Mouse (Mus musculus) midbrain, embryonic 15.5 days (tissue): ENCODE results near the gene Ccdc63. TPM values are rescaled to one million over a fixed set of nuclear protein-coding genes. Genes with fewer than 3 reads are reported as not detected.
"Not testable (repeated sequence)": the region's sequence is repeated elsewhere in the genome, so short reads cannot be mapped to it uniquely, and the experiment has no call there.

ENCODE experiments used
- ATAC-seq: fragments of 200-750 bp; cut with Nextera tagmentation; replicated peaks from 2 replicates; pipeline ENCODE4 v1.8.0; 2017; ENCODE audit warnings: moderate TSS enrichment
- H3K27ac ChIP-seq: fragments of 300-500 bp; sonication (generic); 2 replicates; pipeline ENCODE4 v1.5.1; 2015; ENCODE audit warnings: mild to moderate bottlenecking, inconsistent platforms
- H3K27me3 ChIP-seq: fragments of 300-500 bp; sonication (generic); replicated peaks from 2 replicates; pipeline ENCODE4 v1.6.1; 2015; ENCODE audit warnings: inconsistent platforms
- H3K36me3 ChIP-seq: fragments of 300-500 bp; sonication (generic); replicated peaks from 2 replicates; pipeline ENCODE4 v1.6.1; 2015; ENCODE audit warnings: inconsistent platforms
- H3K4me1 ChIP-seq: fragments of 300-500 bp; sonication (generic); 2 replicates; pipeline ENCODE4 v1.6.1; 2015; ENCODE audit warnings: inconsistent platforms
- H3K4me2 ChIP-seq: fragments of 300-500 bp; sonication (generic); 2 replicates; pipeline ENCODE4 v1.6.1; 2015; ENCODE audit warnings: inconsistent platforms, mild to moderate bottlenecking, moderate library complexity
- H3K4me3 ChIP-seq: fragments of 300-500 bp; sonication (generic); 2 replicates; pipeline ENCODE4 v1.5.1; 2015; ENCODE audit warnings: mild to moderate bottlenecking, inconsistent platforms
- H3K9ac ChIP-seq: fragments of 300-500 bp; sonication (generic); 2 replicates; pipeline ENCODE4 v1.6.1; 2015; ENCODE audit warnings: mild to moderate bottlenecking, inconsistent platforms
- H3K9me3 ChIP-seq: fragments of 300-500 bp; sonication (generic); 2 replicates; pipeline ENCODE4 v1.6.1; 2016; ENCODE audit warnings: inconsistent platforms
- WGBS: fragments of 180-500 bp; shearing (Covaris S2); methylation state at CpG from one replicate; pipeline ENCODE4 v1.1.7; 2015; ENCODE audit warnings: mixed read lengths; 5-methylcytosine and 5-hydroxymethylcytosine counted together
- polyA plus RNA-seq: library from polyadenylated mRNA; unstranded; fragments of >200 nt; fragmentation: Nextera tagmentation; extraction: Ambion mirVana; gene quantifications from 2 replicates; pipeline ENCODE4 v1.2.1, GENCODE M21; 2015

Gene Ccdc63
- polyA plus RNA-seq, 1 experiment from 2014 or later = not detected

DNA sequence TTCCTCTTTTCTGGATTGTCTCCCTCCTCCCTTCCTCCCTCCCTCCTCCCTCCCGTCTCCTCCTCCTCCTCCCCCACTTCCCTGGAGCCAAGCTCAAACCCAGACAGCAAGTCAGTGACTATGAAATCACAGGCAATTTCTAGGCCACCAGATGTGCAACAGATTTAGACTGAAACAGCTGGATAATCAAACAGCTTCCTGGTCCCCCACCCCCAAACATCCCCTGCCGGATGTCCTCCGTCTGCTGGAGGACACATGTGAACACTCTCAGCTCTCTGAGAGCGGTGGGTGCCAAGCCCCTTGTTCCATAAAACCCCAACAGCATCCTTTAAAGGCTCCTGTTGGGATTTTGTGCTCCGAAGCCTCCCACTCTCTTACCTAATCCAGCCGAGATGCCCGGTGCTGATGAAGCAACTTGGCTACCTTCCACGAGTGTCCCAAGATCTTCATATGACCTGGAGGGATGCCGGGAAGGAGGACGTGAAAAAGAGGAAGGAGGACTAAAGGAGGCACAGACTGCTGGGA is 5.5 kb upstream of the Ccdc63 start:
- 55% methylated on average over 10 of the region's 10 CpGs for WGBS
- Histone ChIP-seq H3K9ac (no peak overlapping the region), H3K27me3 (no peaks in the 10 kb centered on the region), H3K4me1 (no peaks in the 10 kb centered on the region), H3K9me3 (no peaks in the 10 kb centered on the region), H3K4me3 (no peak overlapping the region), H3K4me2 (no peak overlapping the region), H3K27ac (peak overlapping the region; percentile 42; the same call in 1 of the 2 replicates), H3K36me3 (no peaks in the 10 kb centered on the region)
- no peak for ATAC-seq

- Histone ChIP-seq H3K4me2 (no peak overlapping the region), H3K27ac (peak overlapping the region; percentile 34; the same call in 1 of the 2 replicates), H3K9me3 (no peaks in the 10 kb centered on the region), H3K4me1 (no peaks in the 10 kb centered on the region), H3K4me3 (no peak overlapping the region), H3K36me3 (no peaks in the 10 kb centered on the region), H3K27me3 (no peaks in the 10 kb centered on the region), H3K9ac (no peak overlapping the region)
- 69% methylated on average over 15 of the region's 15 CpGs for WGBS
- ATAC-seq = no peak
Measured at GRCm38 (mm10) chr5:122145381-122146055, 4.9 kb upstream of the Ccdc63 start.

GRCm38 (mm10) chr5:122144825-122145224 is 4.2 kb upstream of the Ccdc63 start:
- Histone ChIP-seq H3K4me2 (no peak overlapping the region), H3K4me1 (no peaks in the 10 kb centered on the region), H3K4me3 (no peak overlapping the region), H3K9me3 (no peaks in the 10 kb centered on the region), H3K36me3 (no peaks in the 10 kb centered on the region), H3K27me3 (no peaks in the 10 kb centered on the region), H3K9ac (no peak overlapping the region), H3K27ac (no peak overlapping the region)
- 91% methylated on average over 4 of the region's 4 CpGs for WGBS
- ATAC-seq = no peak

DNA sequence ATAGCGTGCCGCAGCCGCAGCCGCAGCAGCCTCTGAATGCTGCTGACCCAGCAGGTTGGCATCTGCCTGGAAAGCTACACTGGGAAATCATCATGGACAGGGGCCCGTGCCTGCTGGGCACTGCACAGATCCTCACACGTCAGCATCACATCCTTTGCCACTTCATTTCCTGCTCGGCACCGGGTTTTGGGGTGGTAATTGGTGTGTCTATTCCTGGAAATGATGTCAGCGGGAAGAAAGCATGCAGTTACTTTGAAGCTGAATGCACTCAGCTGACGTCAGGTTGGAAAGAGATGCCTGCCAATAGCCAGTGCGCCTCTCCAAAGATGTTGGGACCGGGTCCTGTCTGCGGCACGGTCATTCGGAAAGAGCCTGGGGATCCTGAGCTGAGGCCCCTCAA is 2.9 kb upstream of the Ccdc63 start:
- WGBS = 85% methylated on average over 15 of the region's 15 CpGs
- no peaks in the 10 kb centered on the region for H3K9me3 ChIP-seq
- H3K4me3 ChIP-seq = no peak overlapping the region
- no peak overlapping the region for H3K9ac ChIP-seq
- H3K27ac ChIP-seq = no peak overlapping the region
- ATAC-seq = no peak
- no peak overlapping the region for H3K4me2 ChIP-seq
- H3K27me3 ChIP-seq = no peaks in the 10 kb centered on the region
- no peaks in the 10 kb centered on the region for H3K4me1 ChIP-seq
- no peaks in the 10 kb centered on the region for H3K36me3 ChIP-seq

DNA sequence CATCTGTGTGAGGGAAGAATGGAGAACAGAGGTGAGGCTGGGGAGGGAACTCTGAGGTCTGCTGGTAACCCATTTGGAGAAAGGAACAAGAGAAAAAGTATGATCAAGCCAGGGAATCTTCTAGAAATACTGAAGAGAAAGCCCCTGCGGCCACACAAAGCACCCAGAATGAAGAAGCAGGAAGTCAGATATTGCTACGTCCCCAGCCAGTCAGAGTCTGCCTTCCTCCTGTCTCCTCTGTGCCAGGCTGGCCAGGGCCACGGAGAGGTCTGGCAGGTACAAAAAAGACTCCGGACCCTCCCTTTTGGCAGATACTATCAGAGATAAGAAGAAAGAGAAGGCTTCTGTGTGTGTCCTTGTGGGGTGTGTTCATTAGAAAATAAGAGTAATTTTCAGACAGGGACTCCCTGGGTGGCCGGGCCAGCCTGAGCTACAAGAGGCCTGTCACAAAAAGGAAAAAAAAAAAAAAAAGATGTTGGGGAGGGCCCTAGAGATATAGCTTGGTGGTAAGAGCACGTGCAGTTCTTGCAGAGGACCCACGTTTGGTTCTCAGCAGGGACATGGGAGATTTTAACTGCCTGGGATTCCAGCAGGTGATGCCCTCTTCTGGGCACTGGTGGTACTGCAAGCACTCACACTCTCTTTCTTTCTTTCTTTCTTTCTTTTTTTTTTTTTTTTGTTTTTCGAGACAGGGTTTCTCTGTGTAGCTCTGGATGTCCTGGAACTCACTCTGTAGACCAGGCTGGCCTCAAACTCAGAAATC is 1.8 kb upstream of the Ccdc63 start:
- WGBS = 56% methylated on average over 8 of the region's 8 CpGs
- H3K9me3 ChIP-seq = no peaks in the 10 kb centered on the region
- H3K27ac ChIP-seq = no peak overlapping the region
- H3K9ac ChIP-seq = no peak overlapping the region
- H3K27me3 ChIP-seq = no peaks in the 10 kb centered on the region
- no peaks in the 10 kb centered on the region for H3K4me1 ChIP-seq
- ATAC-seq = no peak
- no peak overlapping the region for H3K4me2 ChIP-seq
- no peaks in the 10 kb centered on the region for H3K36me3 ChIP-seq
- no peak overlapping the region for H3K4me3 ChIP-seq

GRCm38 (mm10) chr5:122139771-122140170 is 852 bp downstream of the Ccdc63 start:
- H3K9me3 ChIP-seq, H3K36me3 ChIP-seq, ATAC-seq, H3K4me2 ChIP-seq, H3K9ac ChIP-seq, H3K4me3 ChIP-seq, H3K4me1 ChIP-seq, H3K27ac ChIP-seq, H3K27me3 ChIP-seq: not testable (repeated sequence)
- 50% methylated on average over 2 of the region's 2 CpGs for WGBS

DNA sequence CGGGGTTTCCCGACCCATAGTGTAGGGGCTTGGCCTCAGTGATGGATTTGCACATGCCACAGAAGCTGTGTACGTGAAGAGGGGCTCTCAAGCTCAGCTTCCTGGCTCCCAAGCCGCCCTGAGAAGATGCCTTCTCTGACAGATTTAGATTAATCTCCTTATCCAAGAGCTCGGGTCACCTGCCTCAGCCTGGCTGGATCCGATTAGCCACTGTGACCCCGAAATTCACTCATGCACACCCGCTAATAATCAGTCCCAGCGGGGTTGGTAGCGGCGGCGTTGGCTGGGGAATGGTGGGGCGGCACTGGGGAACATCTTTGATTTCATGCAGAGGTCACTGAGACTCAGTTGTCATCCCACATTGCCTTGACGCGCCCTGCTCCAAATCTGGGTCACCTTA is 1.8 kb downstream of the Ccdc63 start:
- ATAC-seq = no peak
- Histone ChIP-seq H3K27me3 (no peaks in the 10 kb centered on the region), H3K9ac (no peak overlapping the region), H3K36me3 (no peaks in the 10 kb centered on the region), H3K27ac (no peak overlapping the region), H3K4me1 (no peaks in the 10 kb centered on the region), H3K4me2 (no peak overlapping the region), H3K4me3 (no peak overlapping the region), H3K9me3 (no peaks in the 10 kb centered on the region)
- WGBS = 75% methylated on average over 15 of the region's 15 CpGs

GRCm38 (mm10) chr5:122136508-122137408 is 3.9 kb downstream of the Ccdc63 start:
- H3K4me3 ChIP-seq = no peak overlapping the region
- H3K9ac ChIP-seq = no peak overlapping the region
- ATAC-seq = no peak
- H3K4me1 ChIP-seq = peaks cover 5% of the 10 kb centered on the region
- H3K27me3 ChIP-seq = no peaks in the 10 kb centered on the region
- no peaks in the 10 kb centered on the region for H3K9me3 ChIP-seq
- WGBS = 82% methylated on average over 14 of the region's 14 CpGs
- no peak overlapping the region for H3K27ac ChIP-seq
- H3K4me2 ChIP-seq = no peak overlapping the region
- H3K36me3 ChIP-seq = no peaks in the 10 kb centered on the region

DNA sequence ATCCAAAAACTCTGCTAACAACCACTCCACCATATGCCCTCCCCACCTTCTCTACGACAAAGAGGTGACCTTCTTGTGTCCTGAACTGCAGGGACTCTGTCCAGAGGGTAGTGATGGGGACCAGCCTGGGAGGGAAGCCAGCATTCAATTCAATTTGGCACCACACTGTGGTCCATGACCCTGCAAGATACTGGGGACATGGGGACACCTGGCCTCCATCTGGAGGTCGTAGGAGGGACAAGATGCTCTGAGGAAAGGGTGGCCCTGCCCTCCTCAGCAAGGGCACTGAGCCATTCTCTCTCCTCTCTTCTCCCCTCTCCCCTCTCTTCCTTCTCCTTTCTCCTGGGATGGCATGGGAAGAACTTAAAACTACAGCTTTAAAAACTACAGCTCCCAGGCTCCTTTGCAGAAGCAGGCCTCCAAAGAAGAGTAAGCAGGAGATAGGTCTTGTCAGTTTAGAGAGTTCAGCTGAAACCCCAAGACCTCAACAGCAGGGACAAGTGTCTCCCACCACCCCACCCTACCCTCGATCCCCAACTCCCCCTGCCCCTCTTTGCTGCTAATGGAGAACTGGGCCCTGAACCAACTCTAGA is 5.2 kb downstream of the Ccdc63 start:
- H3K4me2 ChIP-seq = no peak overlapping the region
- ATAC-seq = no peak
- whole genome bisulfite sequencing = 68% methylated on average over 3 of the region's 3 CpGs
- H3K27ac ChIP-seq = no peak overlapping the region
- H3K27me3 ChIP-seq = 0 out of 2 replicates have a peak, but pooled peaks cover 3% of the 10 kb centered on the region
- peaks cover 9% of the 10 kb centered on the region for H3K4me1 ChIP-seq
- H3K36me3 ChIP-seq = no peaks in the 10 kb centered on the region
- no peaks in the 10 kb centered on the region for H3K9me3 ChIP-seq
- no peak overlapping the region for H3K9ac ChIP-seq
- no peak overlapping the region for H3K4me3 ChIP-seq

DNA sequence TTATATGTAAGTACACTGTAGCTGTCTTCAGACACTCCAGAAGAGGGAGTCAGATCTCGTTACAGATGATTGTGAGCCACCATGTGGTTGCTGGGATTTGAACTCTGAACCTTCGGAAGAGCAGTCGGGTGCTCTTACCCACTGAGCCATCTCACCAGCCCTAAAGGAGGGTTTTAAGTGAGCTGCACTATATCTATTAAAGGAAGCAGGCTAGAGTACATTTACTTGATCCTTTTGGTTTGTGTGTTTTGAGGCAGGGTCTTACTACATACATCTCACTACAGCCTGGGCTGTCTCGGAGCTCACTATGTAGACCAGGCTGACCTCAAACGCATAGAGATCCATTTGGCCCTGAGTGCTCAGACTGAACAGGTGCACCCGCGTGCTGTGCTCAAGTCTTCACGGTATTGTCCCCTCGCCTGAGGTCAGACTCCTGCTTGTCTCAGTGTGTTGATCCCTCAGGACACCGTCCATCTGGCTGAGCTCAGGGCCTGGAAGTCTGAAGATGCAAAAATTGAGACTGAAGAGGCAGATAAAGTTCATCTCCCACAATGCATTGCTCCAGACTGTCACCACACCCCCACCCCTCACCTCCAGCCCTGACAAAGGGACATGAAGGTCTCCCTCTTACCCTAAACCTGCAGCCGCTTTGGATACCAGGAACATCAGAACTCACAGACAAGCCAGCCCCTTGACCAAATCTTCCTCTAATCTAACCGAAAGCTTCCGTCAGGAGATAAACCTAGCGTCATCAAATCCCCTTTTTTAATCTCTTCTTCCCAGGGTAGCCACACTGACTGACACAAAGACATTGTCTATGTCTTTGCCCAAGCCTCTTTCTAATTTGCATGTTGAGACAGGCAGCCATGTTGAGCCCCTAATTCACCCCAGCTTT is 6.0 kb downstream of the Ccdc63 start:
- Histone ChIP-seq H3K36me3 (no peaks in the 10 kb centered on the region), H3K4me2 (no peak overlapping the region), H3K4me3 (no peak overlapping the region), H3K27ac (no peak overlapping the region), H3K9ac (no peak overlapping the region), H3K27me3 (0 out of 2 replicates have a peak, but pooled peaks cover 8% of the 10 kb centered on the region), H3K4me1 (peaks cover 9% of the 10 kb centered on the region), H3K9me3 (no peaks in the 10 kb centered on the region)
- WGBS = 82% methylated on average over 14 of the region's 14 CpGs
- ATAC-seq = no peak

- ATAC-seq = no peak
- H3K27me3 ChIP-seq = 0 out of 2 replicates have a peak, but pooled peaks cover 9% of the 10 kb centered on the region
Measured at GRCm38 (mm10) chr5:122133050-122133389, 7.6 kb downstream of the Ccdc63 start.

More at GRCm38 (mm10) chr5:122133050-122133389, 7.6 kb downstream of the Ccdc63 start:
- Histone ChIP-seq H3K4me3 (no peak overlapping the region), H3K9ac (no peak overlapping the region), H3K4me1 (peaks cover 12% of the 10 kb centered on the region), H3K27ac (no peak overlapping the region), H3K36me3 (no peaks in the 10 kb centered on the region), H3K4me2 (no peak overlapping the region), H3K9me3 (no peaks in the 10 kb centered on the region)
- WGBS = 94% methylated on average over 9 of the region's 9 CpGs
